Comparison of ENCODE assay signal across 1 mouse cellular context in the genomic region with DNA sequence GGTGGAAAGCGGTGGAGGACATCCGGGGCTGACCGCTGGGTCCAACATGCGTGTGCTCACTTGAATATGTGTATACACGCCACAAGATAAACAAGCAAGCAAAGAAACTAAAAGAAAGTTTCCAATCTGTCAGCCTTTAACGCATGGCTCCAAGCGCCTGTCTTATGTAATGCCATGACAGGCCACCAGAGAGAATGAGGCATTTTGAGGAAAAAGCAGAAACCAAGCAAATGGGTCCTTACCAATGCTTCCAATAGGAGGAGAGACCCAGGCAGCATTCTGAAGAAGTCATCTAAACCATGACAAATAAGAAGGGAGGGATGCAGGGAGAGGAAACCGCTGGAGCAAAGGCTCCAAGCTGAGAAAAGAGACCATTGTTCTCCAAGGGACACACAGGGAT.
TF ChIP-seq lines count a peak whose summit lies in the region.

No protein-coding gene starts in this region.

TF ChIP-seq in MEL, 35 proteins besides CTCF, POLR2A, EP300 and RAD21:
- TF ChIP-seq NRF1 (IDR thresholded peaks at IDR 0.05; ENCODE audit: insufficient read depth, low read depth, low read length, poor library complexity, severe bottlenecking) (no peak), BHLHE40 (IDR thresholded peaks at IDR 0.05; ENCODE audit: borderline replicate concordance, low read depth, low read length) (no peak), CHD2 (IDR thresholded peaks at IDR 0.05; ENCODE audit: low read length) (no peak)
